Mouse (Mus musculus): ENCODE measurements around the gene Tcp11. TPM values are rescaled to one million over a fixed set of nuclear protein-coding genes. Genes with fewer than 3 reads are reported as not detected.
A peak's percentile ranks its signal among the peaks of the same experiment; 100 is the strongest.

Tcp11 gene
- not detected for total RNA-seq (2021)
- long read RNA-seq, experiment 1, result 0 reads
- long read RNA-seq, experiment 2, result 0 reads

DNA sequence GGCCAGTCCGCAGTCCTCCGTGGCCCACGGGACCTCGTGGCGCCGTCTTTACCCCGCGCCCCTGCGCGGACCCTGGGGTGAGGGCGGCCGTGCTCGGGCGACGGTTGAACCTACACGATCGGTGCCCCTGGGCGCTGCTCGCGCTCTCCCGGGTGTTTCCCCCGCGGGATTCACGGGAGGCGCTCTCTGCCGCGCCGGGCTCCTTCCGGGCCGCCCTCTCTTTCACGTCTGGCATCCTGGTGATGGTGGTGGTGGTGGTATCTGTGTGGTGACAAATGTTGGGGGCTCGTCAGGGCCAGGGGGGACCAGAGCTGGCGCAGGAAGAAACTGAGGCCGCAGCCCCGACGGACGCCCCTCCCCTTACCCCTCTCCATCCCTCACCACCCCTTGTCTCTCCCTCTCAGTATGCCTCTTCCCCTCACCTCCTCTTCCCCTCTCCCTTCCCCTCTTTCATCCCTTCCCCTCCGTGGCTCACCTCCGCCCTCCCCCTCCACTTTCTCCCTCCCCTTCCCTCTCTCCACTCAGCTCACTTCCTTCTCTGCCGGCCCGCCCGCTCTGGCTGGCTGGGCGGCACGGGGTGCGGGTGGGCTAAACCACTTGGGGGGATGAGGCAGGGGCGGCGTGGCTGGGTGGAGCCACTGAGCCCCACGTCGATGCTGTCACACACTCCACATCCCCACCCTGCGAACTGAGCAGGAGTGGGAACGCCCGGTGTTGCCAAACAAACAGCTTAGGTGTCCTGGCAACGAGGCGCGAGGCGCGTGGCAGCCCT lies at the start of gene Tcp11:
TSS of gene Tcp11 (minus strand) at position 595 of the 772 bp plus-strand sequence.
- DNase-seq, result peak; percentile 59

DNA sequence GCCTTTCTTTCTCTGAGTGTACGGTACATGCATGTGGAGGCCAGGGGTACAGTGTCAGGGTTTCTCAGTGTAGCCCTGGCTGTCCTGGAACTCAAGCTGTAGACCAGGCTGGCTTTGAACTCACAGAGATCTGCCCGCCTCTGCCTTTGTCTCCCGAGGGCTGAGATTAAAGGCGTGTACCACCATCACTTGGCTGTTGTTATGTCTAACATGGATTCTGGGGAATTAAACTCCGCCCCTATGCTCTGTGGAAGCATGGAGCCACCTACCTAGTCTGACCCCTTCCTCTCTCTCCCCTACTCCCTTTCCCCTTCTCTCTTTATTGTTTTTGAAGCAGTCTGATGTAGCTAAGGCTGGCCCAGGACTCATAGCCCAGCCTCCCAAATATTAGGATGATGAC lies 49.4 kb upstream of the Tcp11 start:
- DNase-seq, result no peak

DNA sequence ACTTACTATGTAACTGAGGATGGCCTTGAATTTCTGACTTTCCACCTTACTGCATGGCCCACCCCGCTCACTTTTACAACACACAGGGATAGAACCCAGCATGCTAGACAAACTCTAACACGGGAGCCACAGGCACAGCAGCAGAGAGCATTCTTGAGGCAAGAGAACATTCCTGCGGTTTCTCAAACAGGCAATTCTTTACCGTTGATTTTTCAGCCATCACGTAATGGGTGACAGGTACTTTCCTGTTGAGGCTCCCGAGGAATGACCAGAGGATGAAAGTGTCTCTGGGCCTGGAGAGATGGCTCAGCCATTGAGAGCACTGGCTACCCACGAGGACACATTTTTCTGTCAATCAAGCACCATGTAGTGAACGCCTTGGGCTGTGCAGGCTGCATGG lies 43.9 kb upstream of the Tcp11 start:
- DNase-seq, result no peak

DNA sequence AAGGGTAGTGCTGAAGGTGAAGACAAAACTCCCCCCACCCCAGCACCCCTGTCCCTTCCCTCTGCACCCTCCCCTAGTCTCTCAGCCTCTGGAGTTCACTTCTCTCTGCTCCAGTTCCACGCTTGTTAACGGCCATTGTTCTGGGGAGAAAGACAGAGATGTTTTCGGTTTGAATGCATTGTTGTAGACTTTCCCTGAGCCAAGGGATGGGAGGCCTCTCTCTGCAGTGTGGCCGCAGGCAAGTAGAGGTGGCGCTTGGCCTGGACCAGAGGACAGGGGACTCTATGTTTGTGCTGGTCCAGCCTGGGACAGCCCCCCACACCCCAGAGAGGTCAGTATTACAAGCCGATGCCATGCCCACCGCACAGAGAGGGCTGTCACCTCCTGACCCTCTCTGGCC lies 43.2 kb upstream of the Tcp11 start:
- no peak for DNase-seq

DNA sequence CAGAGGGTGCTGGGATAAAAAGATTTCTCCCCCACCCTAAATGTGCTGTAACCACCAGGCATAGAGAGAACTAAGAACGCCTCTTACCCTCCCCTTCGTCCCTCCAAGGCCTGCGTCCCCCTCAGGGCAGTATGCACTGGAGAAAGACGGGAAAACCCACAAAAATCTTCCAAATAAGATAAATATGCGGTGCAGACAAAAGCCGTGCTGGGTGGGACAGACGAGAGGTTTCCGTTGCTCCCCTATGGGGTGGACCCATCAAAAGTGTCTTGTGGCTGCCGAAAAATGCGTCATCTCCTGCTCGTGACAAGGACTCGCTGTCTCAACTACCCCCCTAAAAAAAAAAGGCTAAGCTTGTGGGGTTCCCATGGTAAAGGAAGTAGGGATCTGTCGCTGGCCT lies 42.5 kb upstream of the Tcp11 start:
- DNase-seq, result no peak

DNA sequence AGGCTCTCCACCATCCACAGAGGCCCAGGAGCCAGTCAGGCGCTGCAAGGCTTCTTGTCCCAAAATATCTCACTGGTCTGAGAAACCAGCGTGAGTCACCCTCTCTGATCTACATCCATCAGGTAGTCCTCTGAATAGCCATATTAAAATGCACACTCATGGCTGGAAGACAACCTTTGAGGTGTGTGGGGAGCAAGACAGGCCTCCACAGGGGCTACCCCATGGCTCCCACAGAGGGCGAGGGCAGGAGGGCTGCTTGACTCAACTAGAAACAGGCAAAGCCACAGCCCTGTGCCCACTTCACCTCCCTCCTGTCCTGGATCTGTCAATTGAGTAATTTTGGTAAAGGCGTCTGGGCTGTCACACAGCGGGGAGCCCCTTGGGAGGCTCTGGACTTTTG lies 40.0 kb upstream of the Tcp11 start:
- DNase-seq, result no peak

DNA sequence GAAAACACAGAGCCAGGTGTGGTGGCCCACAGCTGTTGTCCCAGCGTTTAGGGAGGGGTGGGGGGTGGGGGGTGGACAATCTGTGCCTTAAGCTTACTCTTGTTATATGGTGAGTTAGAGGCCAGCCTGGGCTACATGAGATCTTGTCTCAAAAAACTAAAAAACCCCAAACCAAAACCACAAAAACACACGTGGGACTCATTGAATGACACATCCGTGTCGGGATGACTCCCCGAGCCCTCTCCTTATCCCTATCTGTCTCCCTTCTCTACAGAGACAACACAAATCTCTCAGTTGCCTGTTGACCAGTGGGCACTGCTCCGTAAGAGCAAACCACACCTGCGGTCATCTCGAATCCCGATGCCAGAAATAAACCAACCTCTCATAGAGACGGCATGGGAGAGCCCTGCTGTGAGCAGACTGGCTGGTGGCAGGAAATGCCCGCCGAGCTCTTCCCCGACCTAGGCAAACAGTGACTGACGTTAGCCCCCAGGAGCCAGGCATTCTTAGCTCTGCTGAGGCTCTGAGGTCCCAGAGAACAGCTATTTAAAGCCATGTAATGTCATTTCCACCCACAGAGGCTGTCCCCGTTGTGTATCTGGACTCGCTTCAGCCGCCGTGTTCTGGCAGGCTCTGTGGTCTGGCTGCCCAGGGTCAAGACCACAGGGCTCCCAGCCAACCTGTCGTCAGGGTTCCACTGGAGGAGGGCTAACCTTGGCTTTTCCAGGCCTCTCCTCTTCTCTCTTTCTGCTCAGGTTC lies 37.2 kb upstream of the Tcp11 start:
- peak; percentile 50 for DNase-seq

DNA sequence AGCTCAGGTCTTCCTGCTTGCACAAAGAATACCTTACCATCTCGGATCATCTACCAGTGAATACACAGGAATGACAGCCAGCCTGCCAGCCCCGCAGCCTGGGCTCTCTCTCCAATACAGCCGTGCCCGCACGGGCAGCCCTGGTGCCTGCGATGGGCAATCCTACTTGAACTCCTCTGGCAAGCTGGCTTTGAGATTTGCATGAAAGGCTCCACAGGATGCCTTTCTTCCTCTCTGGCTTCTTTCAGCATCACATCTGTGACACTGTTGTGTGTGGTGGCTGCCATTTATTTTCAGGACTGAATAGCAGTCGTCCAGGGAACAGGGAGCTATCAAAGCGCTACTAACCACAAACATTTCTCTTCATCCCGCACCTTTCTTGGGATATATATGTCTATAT lies 35.9 kb upstream of the Tcp11 start:
- DNase-seq, result no peak

DNA sequence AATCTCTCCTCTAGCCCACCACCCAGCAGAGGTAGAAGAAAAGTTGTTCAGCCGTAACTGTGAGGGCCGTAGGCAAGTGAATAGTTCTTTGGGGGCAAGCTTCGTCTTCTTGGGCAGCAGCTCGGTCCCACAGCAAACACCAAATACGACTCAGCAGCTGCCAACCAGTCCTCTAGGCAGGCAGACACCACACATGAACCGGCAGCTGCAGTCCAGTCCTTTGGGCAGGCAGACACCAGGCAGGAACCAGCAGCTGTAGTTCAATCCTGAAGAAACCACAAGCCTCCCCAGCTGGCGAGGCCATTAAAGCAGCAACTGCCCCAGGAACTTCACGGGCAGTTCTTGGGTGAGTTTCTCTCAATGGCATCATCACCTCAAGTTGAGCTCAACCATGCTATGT lies 31.8 kb upstream of the Tcp11 start:
- no peak for DNase-seq

DNA sequence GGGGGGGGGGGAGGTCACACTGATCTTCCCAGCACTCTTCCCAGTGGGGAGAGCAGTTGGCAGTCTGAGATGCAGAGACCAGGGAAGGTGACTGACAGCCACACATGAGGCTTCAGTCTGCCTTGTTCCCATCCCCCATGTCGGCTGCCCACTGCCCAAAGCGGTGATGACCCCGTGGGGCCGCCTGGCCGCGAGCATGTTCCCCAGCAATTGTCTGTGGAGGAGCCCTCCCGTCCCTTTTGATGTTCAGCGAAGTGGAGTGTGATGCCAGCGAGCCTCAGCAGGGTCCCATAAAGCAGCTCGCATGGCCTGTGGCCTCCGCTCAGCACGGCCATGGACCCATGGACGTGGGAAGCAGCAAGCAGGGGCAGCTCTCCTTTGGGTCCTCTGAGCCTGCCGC lies 26.8 kb upstream of the Tcp11 start:
- no peak for DNase-seq

DNA sequence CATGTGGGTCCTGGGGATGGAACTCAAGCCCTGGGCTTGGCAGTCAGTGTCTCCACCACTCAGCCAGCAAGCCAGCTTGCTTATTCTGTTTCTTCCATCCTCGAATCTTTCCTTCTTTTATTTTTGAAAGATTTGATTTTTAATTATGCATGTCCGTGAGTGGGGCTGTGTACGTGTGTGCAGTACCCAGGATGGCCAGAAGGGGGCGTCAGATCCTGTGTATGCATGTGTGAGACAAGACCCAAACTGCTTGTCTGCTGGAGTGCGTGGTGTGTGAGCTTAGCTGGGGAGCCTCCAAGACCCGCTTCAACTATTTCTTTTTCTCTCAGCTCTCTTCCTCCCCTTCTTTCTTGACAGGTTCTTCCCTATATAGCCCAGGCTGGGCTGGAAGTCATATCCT lies 25.9 kb upstream of the Tcp11 start:
- DNase-seq, result no peak

DNA sequence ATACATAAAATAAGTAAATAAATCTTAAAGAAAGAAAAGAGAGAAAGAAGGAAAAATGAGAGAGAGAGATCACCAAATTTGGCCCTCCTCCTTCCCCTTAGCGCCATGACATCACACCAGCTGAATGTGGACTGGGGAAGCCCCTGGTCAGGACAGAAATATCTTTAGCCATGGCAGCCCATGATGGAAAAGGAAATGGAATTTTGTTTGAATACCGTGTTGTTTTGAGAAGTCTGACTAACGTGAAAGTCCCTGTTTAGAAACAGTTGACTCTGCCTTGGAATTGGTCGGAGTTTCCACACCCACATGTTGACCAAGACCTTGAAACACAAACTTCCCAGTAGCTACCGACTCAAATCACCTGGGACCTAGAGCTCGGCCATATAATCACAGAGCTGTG lies 24.0 kb upstream of the Tcp11 start:
- DNase-seq, result no peak

DNA sequence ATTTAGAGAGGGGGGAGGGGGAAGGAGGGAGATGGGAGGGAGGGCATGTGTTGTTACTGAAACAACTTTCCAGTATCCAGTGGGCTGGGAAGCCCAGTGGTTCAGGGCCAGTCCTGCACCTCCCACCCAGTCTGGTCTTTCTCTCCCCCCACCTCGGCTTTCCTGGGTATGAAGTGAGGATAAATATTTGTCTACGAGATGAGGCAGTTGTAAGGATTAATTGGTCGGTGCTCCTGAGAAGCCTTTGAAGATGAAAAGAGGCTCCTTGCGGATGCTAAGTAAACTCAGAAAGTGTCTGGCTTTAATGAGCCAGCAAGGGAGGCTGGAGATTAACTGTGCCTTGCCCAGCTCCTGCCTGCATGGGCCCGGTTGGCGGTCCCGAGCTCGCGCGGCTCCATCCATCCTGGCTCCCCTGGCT lies 21.5 kb upstream of the Tcp11 start:
- DNase-seq, result no peak

DNA sequence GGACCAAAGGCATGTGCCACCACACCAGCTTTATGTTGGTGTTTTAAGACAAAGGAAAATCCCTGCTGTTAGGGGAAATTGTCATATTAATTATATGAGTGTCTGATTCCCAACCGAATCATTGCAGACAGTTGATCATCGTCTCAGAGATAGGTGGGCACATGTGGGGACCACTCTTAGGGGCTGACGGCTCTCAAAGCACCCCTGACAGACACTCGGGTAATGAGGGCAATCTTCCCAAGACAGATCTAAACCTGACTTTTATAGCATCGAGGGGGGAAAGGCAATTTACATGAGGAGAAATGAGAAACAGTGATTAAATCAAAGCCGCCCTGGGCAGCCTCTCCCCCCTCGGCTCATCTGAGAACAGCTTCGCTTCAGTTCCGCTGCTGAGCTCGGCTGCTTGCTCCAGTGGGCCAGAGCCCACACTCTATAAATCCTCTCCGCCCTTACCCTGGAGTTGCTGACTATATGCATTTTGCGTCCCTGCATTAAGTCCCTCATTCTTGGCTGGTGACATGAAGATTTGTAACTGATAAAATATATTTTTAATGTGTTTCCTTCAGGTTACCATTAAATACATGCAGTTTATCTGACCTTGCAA lies 20.9 kb upstream of the Tcp11 start:
- DNase-seq, result no peak

DNA sequence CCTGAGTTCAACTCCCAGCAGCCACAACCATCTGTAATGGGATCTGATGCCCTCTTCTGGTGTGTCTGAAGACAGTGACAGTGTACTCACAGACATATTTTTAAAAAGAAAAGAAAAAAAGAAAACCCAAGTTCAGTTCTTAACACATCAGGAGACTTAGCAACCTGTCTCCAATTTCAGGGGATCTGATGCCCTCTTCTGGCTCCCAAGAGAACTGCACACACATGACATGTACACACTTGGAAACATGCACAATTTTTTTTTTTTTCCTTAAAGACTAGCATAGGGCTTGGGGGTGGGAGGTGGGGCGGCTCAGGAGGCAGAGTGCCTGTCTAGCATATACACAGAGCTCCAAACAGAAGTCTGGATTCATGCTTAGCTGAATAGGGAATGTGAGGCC lies 20.2 kb upstream of the Tcp11 start:
- DNase-seq, result no peak

DNA sequence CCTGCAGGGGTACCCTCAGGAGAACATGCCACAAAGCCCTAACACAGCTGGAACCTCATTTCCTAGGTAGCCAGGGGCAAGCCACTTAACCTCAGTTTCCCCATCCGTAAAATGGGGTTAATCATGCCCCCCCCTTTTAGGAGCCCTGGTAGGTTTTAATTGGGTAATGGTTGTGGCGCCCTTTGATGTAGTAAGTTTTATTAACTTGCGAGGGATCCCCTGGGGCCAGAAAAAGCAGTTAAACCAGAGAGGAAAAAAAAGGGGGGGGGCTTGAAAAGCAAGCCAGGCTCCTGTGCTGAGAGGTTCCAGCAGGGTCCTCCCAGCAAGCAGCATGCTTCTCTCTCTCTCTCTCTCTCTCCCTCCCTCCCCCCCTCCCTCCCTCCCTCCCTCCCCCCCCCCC lies 18.6 kb upstream of the Tcp11 start:
- no peak for DNase-seq

DNA sequence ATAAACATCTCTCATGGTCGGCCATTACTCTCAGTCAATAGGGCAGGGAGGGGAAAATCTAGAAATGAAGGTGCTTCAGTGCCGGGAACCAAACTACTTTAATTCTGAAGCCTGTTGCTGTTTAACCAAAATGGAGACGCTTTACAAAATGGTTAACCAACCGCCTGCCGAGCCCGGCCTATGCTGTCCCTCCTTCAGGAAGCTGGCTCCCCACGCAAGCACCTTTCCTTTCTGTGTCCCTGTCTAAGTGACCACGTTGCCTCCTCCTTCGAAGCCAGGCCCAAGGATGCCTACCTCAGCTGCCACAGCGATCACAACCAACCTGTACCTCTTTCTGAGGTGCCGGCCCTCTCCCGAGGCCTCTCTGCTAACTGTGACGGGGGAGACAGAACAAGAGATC lies 16.9 kb upstream of the Tcp11 start:
- DNase-seq, result no peak

DNA sequence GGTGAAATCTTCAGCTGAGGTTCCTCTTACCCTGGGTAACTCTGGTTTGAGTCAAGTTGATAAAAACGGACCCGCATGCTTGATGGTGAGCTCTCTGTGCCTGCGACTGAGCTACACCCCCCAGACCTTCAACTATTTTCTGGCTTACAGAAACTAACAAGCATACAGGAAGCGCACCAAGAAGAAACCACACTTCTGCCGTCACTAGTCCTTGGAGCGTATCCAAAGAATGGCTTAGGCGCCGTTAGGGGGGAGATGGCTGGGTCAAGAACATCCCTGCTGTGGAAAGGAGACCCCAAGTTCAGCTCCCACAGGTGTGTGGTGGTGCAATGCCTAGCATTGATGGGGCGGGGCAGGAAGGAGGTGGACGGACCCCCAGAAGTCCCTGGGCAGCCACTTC lies 16.0 kb upstream of the Tcp11 start:
- DNase-seq, result no peak

DNA sequence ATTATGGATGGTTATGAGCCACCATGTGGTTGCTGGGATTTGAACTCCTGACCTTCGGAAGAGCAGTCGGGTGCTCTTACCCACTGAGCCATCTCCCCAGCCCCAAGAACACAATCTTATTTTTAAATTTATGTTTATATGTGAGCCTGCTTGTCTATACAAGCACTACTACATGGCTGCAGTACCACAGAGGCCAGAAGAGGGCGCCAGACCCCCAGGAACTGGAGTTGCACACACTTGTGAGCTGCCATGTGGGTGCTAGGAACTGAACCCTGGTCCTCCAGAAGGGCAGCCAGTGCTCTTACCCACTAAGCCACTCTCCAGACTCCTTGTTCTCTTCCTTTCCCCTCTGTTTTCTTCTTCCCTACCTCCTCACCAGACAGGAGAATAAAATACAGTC lies 13.4 kb upstream of the Tcp11 start:
- no peak for DNase-seq

DNA sequence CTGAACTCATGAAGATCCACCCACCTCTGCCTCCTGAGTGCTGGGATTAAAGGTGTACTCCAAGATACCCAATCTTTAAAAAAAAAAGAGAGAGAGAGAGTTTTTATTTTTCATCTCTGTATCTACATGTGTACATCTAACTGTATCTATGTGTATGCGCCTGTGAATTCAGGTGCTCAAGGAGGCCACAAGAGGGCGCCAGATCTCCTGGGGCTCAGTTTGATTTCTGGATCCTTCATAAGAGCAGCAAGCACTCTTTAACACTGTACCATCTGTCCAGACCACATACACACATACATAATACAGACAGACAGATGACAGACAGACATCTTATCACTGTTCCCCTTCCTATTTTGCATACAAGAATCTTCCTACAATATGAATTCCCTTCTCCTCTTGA lies 11.9 kb upstream of the Tcp11 start:
- DNase-seq, result no peak

DNA sequence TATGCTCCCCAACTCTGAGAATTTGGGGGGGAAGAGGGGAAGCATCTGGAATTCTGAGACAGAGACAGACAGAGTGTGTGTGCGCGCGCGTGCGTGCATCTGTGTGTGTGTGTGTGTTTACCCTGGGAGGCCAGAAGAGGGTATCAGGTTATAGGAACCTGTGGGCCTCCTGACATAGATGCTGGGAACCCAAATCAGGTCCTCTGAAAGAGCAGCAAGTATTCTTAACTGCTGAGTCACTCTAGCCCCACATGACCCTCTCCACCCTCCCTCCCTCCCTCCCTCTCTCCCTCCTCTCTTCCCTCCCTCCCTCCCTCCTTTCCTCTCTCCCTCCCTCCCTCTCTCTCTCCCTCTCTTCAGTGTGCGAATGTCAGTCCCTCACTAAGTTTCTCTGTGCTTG lies 8.3 kb upstream of the Tcp11 start:
- no peak for DNase-seq

DNA sequence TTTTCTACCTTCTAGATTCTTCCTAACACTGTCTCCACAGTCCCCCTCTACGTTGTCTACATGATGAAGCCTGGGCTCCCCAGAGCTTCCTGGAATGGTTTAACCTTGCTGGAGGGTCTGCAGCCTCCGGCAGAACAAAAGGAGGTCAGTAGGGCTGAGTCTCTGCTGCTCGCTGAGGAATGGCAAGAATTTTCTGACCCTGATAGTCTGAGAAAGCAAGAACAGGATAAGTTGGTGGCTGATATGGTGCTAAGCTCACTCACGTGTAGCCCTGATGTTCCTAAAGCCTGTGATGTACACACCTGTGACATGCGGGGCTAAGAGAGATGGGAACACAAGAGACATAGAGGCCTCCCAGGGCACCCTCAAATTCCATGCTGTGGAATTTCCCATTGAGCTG lies 7.0 kb upstream of the Tcp11 start:
- DNase-seq, result no peak

DNA sequence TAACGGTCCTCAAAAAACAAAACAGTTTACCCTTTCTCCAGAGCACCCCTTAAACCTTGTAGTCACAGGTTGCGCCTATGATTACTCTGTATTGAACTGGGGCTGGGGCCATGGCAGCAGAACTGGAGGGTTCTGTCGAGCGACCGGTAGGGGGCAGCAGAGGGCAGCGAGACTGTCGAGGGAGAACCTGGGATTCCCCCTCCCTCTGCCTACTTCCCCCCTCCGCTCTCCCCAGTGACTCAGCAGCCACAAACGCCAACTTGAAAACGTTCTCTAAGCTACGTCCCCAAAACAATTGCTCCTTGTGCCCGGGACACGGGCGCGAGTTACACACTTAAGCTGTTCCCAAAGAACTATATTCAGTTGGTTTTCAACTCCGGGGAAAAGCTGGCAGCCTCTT lies 4.5 kb upstream of the Tcp11 start:
- DNase-seq, result peak; percentile 75

All from gastrocnemius, postnatal 25 days (tissue).